Mouse (Mus musculus) midbrain, embryonic 14.5 days (tissue): Measurements from ENCODE around the gene Snx5. TPM values are rescaled to one million over a fixed set of nuclear protein-coding genes. Genes with fewer than 3 reads are reported as not detected.

Experiments used
- ATAC-seq: fragments of 200-750 bp; cut with Nextera tagmentation; 2 replicates; pipeline ENCODE4 v1.8.0; 2017; ENCODE audit warnings: moderate number of reproducible peaks, moderate library complexity; ENCODE audit not compliant: low FRiP score, low TSS enrichment
- DNase-seq: peaks from one replicate; pipeline ENCODE4 v3.0.0-alpha.2; 2015
- H3K27ac ChIP-seq: fragments of 300-500 bp; sonication (generic); replicated peaks from 2 replicates; pipeline ENCODE4 v1.5.1; 2014; ENCODE audit warnings: mild to moderate bottlenecking, low read depth, low read length, moderate library complexity
- H3K27me3 ChIP-seq: fragments of 300-500 bp; sonication (generic); 2 replicates; pipeline ENCODE4 v1.6.1; 2014; ENCODE audit warnings: low read length, control low read depth, mixed read lengths; ENCODE audit not compliant: control insufficient read depth, insufficient read depth
- H3K36me3 ChIP-seq: fragments of 300-500 bp; sonication (generic); 2 replicates; pipeline ENCODE4 v1.6.1; 2014; ENCODE audit warnings: low read length, control low read depth; ENCODE audit not compliant: control insufficient read depth, insufficient read depth
- H3K4me1 ChIP-seq: fragments of 300-500 bp; sonication (generic); 2 replicates; pipeline ENCODE4 v1.6.1; 2014; ENCODE audit warnings: mild to moderate bottlenecking, antibody characterized with exemption, low read length, control low read depth; ENCODE audit not compliant: control insufficient read depth, insufficient read depth
- H3K4me2 ChIP-seq: fragments of 300-500 bp; sonication (generic); 2 replicates; pipeline ENCODE4 v1.6.1; 2014; ENCODE audit warnings: mild to moderate bottlenecking, low read length, moderate library complexity
- H3K4me3 ChIP-seq: fragments of 300-500 bp; sonication (generic); replicated peaks from 2 replicates; pipeline ENCODE4 v1.5.1; 2014; ENCODE audit warnings: low read depth, low read length
- H3K9ac ChIP-seq: fragments of 300-500 bp; sonication (generic); replicated peaks from 2 replicates; pipeline ENCODE4 v1.6.1; 2014; ENCODE audit warnings: mild to moderate bottlenecking, low read length, moderate library complexity
- H3K9me3 ChIP-seq: fragments of 300-500 bp; sonication (generic); 2 replicates; pipeline ENCODE4 v1.6.1; 2016; ENCODE audit warnings: low read length, control low read depth, mixed read lengths; ENCODE audit not compliant: control insufficient read depth
- WGBS: fragments of 180-500 bp; shearing (Covaris S2); extraction: QIAGEN DNeasy Blood & Tissue Kit; methylation state at CpG from one replicate; pipeline ENCODE4 v1.1.7; 2014; 5-methylcytosine and 5-hydroxymethylcytosine counted together
- polyA plus RNA-seq: library from polyadenylated mRNA; unstranded; fragments of >200 nt; fragmentation: Nextera tagmentation; extraction: Ambion mirVana; gene quantifications from 2 replicates; pipeline ENCODE4 v1.2.1, GENCODE M21; 2014

Gene Snx5
- polyA plus RNA-seq, 1 experiment from 2014 or later: 69.3 TPM

DNA sequence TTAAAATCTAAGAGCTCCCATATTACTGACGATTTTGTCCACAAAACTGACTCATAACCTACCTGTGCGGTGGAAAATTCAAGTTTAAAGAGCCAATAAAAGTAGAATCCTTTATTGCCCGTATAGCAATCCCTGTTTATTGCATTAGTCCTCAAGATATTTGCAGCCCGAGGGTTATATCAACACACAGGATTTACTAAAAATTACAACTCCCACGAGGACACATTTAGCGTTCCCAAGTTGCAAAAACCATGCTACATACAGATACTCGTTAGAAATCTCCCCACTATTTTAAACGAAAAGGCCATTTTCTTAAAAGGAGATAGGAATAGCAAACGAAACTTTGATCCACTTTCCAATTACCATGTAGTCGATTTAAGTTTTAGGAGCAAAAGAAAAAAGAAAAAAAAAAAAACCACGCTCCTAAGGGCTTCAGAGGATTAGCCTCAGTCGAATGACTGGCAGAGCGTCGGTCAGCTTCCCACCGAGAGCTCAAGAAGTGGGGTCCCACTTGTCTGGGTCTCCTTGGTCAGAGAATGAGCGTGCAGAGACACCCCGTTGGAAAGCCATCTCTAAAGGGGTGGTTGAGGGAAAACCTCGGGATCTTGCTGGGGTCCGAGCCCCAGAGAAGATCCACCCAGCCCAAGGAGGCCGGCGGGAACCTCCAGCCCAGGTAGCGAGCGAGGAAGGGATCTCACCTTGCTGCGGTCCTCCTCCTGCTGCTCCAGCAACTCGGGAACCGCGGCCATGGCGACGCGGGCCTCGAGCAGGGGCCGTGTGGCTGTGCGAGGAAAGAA, 829 bp downstream of the Snx5 start:
- under 1% methylated on average over 33 of the region's 33 CpGs for WGBS
- DNase-seq: no peak

GRCm38 (mm10) chr2:144269306-144269650, 1.4 kb downstream of the Snx5 start:
- Histone ChIP-seq H3K36me3 (no peaks in the 10 kb centered on the region), H3K9me3 (no peaks in the 10 kb centered on the region), H3K4me3 (peak overlapping the region; percentile 84), H3K27ac (no peak overlapping the region), H3K4me1 (peaks cover 27% of the 10 kb centered on the region), H3K9ac (peak overlapping the region; percentile 90; the same call in 1 of the 2 replicates), H3K27me3 (no peaks in the 10 kb centered on the region), H3K4me2 (peak overlapping the region; percentile 69)
- DNase-seq: peak; percentile 20
- 1% methylated on average over 11 of the region's 11 CpGs for WGBS
- ATAC-seq: no peak

More for the DNA sequence above, 829 bp downstream of the Snx5 start:
- peaks cover 27% of the 10 kb centered on the region for H3K4me1 ChIP-seq
- H3K27me3 ChIP-seq: no peaks in the 10 kb centered on the region
- no peak; the same call in 1 of the 2 replicates for ATAC-seq
- no peaks in the 10 kb centered on the region for H3K36me3 ChIP-seq
- H3K9ac ChIP-seq: peak overlapping the region; percentile 90
- H3K9me3 ChIP-seq: no peaks in the 10 kb centered on the region
- H3K4me2 ChIP-seq: peak overlapping the region; percentile 69
- peak overlapping the region; percentile 84 for H3K4me3 ChIP-seq
- H3K27ac ChIP-seq: peak overlapping the region; percentile 92

- WGBS: 12% methylated on average over 6 of the region's 6 CpGs
- ATAC-seq (no peak), DNase-seq (no peak)
- H3K9me3 ChIP-seq: no peaks in the 10 kb centered on the region
- H3K4me1 ChIP-seq: peaks cover 27% of the 10 kb centered on the region
- no peaks in the 10 kb centered on the region for H3K27me3 ChIP-seq
- peak overlapping the region; percentile 84 for H3K4me3 ChIP-seq
- H3K36me3 ChIP-seq: no peaks in the 10 kb centered on the region
- H3K27ac ChIP-seq: no peak overlapping the region
- peak overlapping the region; percentile 69 for H3K4me2 ChIP-seq
- H3K9ac ChIP-seq: peak overlapping the region; percentile 90; the same call in 1 of the 2 replicates
These were observed 2.0 kb downstream of the Snx5 start for GRCm38 (mm10) chr2:144268446-144269305.

DNA sequence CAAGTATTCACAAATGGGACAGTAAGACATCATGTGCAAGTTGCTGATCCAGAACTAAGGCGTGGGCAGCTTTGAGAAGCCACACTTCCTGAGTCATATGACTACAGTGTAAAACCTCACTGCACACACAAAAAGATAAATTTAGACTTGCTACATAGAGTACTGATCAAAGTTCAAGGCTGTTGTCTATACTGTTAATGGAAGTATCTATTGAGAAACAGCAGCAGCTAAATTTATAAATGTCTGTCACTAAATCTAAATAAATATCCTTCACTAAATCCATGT, 3.0 kb downstream of the Snx5 start:
- Histone ChIP-seq H3K4me1 (peaks cover 27% of the 10 kb centered on the region), H3K36me3 (no peaks in the 10 kb centered on the region), H3K9me3 (no peaks in the 10 kb centered on the region), H3K9ac (no peak overlapping the region), H3K4me2 (peak overlapping the region; percentile 69; the same call in 1 of the 2 replicates), H3K27me3 (no peaks in the 10 kb centered on the region), H3K27ac (no peak overlapping the region), H3K4me3 (no peak overlapping the region)
- ATAC-seq (no peak), DNase-seq (no peak)
- 55% methylated on average over 1 of the region's 1 CpGs for WGBS

DNA sequence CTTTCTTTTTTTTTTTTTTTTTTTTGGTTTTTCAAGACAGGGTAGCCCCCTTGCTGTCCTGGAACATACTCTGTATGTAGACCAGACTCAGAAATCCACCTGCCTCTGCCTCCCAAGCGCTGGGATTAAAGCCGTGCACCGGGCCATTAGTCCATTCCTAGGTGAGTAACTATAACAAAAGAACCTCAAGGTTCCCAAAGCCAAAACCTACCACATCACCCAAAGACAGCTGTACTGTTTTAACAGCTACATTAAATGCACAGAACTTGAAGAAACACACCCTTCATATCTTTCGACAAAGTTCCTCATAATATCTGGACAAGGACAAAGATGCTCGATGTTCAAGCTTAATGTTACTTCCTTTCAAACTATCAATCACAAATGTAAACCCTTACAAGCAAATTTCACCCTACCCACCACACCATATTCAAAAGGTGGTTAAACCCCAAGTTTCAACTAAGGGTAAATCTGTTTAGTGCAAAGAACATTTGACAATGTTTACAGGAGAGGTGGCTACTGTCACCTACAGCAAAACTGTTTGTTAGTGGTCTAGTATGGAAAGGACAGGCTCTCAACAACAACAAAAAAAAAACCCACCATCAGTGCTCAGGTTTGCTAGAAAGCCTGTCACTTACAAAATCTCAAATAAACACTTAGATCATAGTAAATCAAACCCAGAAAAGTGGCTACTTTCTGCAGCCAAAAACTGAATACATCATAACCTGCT, 3.5 kb downstream of the Snx5 start:
- Histone ChIP-seq H3K36me3 (no peaks in the 10 kb centered on the region), H3K4me2 (peak overlapping the region; percentile 69; the same call in 1 of the 2 replicates), H3K4me3 (no peak overlapping the region), H3K4me1 (peaks cover 27% of the 10 kb centered on the region), H3K27me3 (no peaks in the 10 kb centered on the region), H3K27ac (no peak overlapping the region), H3K9ac (no peak overlapping the region), H3K9me3 (no peaks in the 10 kb centered on the region)
- ATAC-seq (no peak), DNase-seq (no peak)
- WGBS: 57% methylated on average over 5 of the region's 5 CpGs

GRCm38 (mm10) chr2:144265916-144266683, 4.6 kb downstream of the Snx5 start:
- H3K27me3 ChIP-seq: no peaks in the 10 kb centered on the region
- WGBS: 46% methylated on average over 4 of the region's 4 CpGs
- ATAC-seq: no peak
- no peak for DNase-seq
- H3K36me3 ChIP-seq: 0 out of 2 replicates have a peak, but pooled peaks cover 7% of the 10 kb centered on the region
- peaks cover 27% of the 10 kb centered on the region for H3K4me1 ChIP-seq
- no peaks in the 10 kb centered on the region for H3K9me3 ChIP-seq
- no peak overlapping the region for H3K27ac ChIP-seq
- H3K9ac ChIP-seq: no peak overlapping the region
- H3K4me3 ChIP-seq: no peak overlapping the region
- H3K4me2 ChIP-seq: no peak overlapping the region

GRCm38 (mm10) chr2:144265120-144265488, 5.6 kb downstream of the Snx5 start:
- WGBS: 72% methylated on average over 3 of the region's 3 CpGs
- Histone ChIP-seq H3K4me2 (no peak overlapping the region), H3K4me1 (peaks cover 27% of the 10 kb centered on the region), H3K27ac (no peak overlapping the region), H3K36me3 (peaks cover 14% of the 10 kb centered on the region; the same call in 1 of the 2 replicates), H3K4me3 (no peak overlapping the region), H3K9ac (no peak overlapping the region), H3K9me3 (no peaks in the 10 kb centered on the region), H3K27me3 (no peaks in the 10 kb centered on the region)
- no peak for DNase-seq
- ATAC-seq: no peak
